Mouse (Mus musculus): ENCODE results near the gene Vopp1.

GRCm38 (mm10) chr6:57702743-57703499 lies 122.0 kb downstream of the Vopp1 start:
- TF ChIP-seq CTCF (IDR thresholded peaks at IDR 0.05; ENCODE audit: extremely low read depth, insufficient read depth, low read length) = no peak
- TF ChIP-seq POLR2A (IDR thresholded peaks at IDR 0.05; ENCODE audit: extremely low read depth, insufficient read depth, low read length) = peak; percentile 95
